Mouse (Mus musculus) thymus, adult 2 months (tissue): ENCODE measurements around the gene Zfp609.

Experiments used
- CTCF ChIP-seq: fragments of 200-500 bp; IDR thresholded peaks from 2 replicates; pipeline ENCODE4 v1.5.1; 2012; ENCODE audit warnings: mild to moderate bottlenecking, control low read depth, low read length, moderate library complexity, borderline replicate concordance; ENCODE audit not compliant: control insufficient read depth, poor library complexity, insufficient read depth; ENCODE audit errors: extremely low read depth
- POLR2A ChIP-seq: fragments of 200-500 bp; IDR thresholded peaks from 2 replicates; pipeline ENCODE4 v1.6.1; 2012; ENCODE audit warnings: mild to moderate bottlenecking, low read length, control low read depth, moderate library complexity; ENCODE audit not compliant: control insufficient read depth, poor library complexity, insufficient read depth; ENCODE audit errors: extremely low read depth

DNA sequence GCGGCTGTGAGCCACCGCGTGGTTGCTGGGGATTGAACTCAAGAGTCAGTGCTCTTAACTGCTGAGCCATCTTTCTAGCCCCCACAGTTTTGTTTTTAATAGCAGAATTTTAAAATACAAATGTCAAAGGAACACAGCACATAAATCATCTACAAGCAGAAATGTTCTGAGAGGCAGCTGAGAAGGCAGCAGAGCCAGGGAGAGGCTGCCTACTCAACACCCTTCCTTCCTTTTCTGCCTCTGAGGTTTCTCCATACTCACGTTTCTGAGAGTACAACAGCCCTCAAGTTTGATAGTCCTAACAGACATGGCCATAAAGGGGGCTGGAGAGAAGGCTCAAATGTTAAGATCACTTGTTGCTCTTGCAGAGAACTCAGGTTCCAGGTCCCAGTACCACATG is 99.9 kb downstream of the Zfp609 start:
- no peak for TF ChIP-seq POLR2A
- TF ChIP-seq CTCF: no peak
